Comparison of ENCODE assay signal across 23 mouse cellular contexts in the genomic region with DNA sequence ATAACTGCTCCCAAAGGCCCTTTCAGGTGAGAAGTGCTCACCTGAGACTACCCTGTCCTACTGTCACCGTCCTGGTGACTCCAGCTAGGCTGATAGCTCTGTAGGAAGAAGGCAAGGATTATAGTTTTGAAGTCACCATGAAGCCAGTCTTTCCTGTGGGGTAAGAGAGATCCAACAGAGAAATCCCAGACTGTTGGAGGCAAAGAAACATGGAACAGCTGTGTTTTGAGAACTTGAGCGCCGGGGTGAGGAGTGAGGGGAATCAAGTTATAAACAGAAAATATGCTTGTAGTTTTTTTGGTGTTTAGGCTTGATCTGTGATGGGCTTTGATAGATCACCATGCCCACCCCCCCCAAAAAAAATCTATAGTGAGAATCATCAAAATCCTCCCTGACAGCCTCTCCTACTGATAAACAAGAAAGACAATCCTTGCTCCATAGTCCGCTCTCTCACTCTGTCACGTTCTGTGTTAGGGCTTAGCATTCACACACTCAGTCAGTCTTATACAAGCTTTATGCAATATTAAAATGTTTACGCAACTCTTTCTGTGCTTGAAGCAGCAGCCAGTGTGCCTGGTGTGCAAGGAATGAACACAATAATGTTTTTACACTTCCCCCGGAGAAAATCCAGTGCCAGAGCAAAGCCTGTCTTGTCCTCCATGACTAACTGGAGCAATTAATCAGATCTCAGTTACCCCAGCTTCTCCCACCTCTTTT.
DNase-seq lines count a peak whose midpoint lies in the region; ATAC-seq and TF ChIP-seq lines count a peak whose summit lies in the region.
"Had no signal": no experiment of that assay in that cellular context is flagged by ENCODE, and none has a peak within 500 bp of the region (broad histone marks: within the 10 kb centered on the region; RNA-seq: fewer than 3 reads in every experiment).

No protein-coding gene starts in this region.

- TF ChIP-seq CTCF in stomach, postnatal 0 days (IDR thresholded peaks at IDR 0.05; ENCODE audit: low read depth): no peak

- H3K36me3 ChIP-seq in lung, embryonic 16.5 days (ENCODE audit: control insufficient read depth, insufficient read depth, low read length): no peaks in the 10 kb centered on the region
- H3K36me3 ChIP-seq in stomach, embryonic 14.5 days (ENCODE audit: control insufficient read depth, insufficient read depth, low read length): no peaks in the 10 kb centered on the region
- no peaks in the 10 kb centered on the region for H3K36me3 ChIP-seq in stomach, postnatal 0 days (ENCODE audit: control insufficient read depth, insufficient read depth, low read length)
- H3K36me3 ChIP-seq: embryonic facial prominence, embryonic 10.5 days; embryonic facial prominence, embryonic 13.5 days; forebrain, embryonic 12.5 days; forebrain, embryonic 15.5 days; hindbrain, embryonic 13.5 days had no signal

- no peak for TF ChIP-seq EP300 in stomach, postnatal 0 days (optimal IDR thresholded peaks at IDR 0.05)

- H3K4me3 ChIP-seq in lung, embryonic 16.5 days (ENCODE audit: low read length): no peak overlapping the region
- no peak overlapping the region for H3K4me3 ChIP-seq in stomach, embryonic 14.5 days (ENCODE audit: low read depth, low read length)
- no peak overlapping the region for H3K4me3 ChIP-seq in stomach, postnatal 0 days (ENCODE audit: low read depth, low read length)
- H3K4me3 ChIP-seq: embryonic facial prominence, embryonic 10.5 days; embryonic facial prominence, embryonic 13.5 days; erythroblast, embryonic 14.5 days; forebrain, embryonic 12.5 days; forebrain, embryonic 15.5 days; hindbrain, embryonic 13.5 days had no signal

- H3K27me3 ChIP-seq in lung, embryonic 16.5 days (ENCODE audit: control insufficient read depth, insufficient read depth, low read depth, low read length): no peaks in the 10 kb centered on the region
- H3K27me3 ChIP-seq in stomach, embryonic 14.5 days (ENCODE audit: control insufficient read depth, insufficient read depth, low read length): no peaks in the 10 kb centered on the region
- no peaks in the 10 kb centered on the region for H3K27me3 ChIP-seq in stomach, postnatal 0 days (ENCODE audit: control insufficient read depth, insufficient read depth, low read length)
- H3K27me3 ChIP-seq: embryonic facial prominence, embryonic 13.5 days; forebrain, embryonic 12.5 days; forebrain, embryonic 15.5 days; hindbrain, embryonic 13.5 days had no signal

- H3K27ac ChIP-seq in lung, embryonic 16.5 days (ENCODE audit: low read length): peak overlapping the region; percentile 51
- peak overlapping the region; percentile 58; the same call in 1 of the 2 replicates for H3K27ac ChIP-seq in stomach, embryonic 14.5 days (ENCODE audit: low read length)
- H3K27ac ChIP-seq in stomach, postnatal 0 days (replicated peaks): no peak overlapping the region
- H3K27ac ChIP-seq: embryonic facial prominence, embryonic 10.5 days; embryonic facial prominence, embryonic 13.5 days; forebrain, embryonic 12.5 days; forebrain, embryonic 15.5 days; hindbrain, embryonic 13.5 days had no signal

- ATAC-seq in lung, embryonic 16.5 days (ENCODE audit: low read depth): peak; percentile 85
- ATAC-seq in stomach, embryonic 14.5 days (ENCODE audit: insufficient number of reproducible peaks, insufficient read depth, low FRiP score, low read depth): no peak
- no peak for ATAC-seq in stomach, postnatal 0 days (ENCODE audit: low FRiP score, low TSS enrichment)
- ATAC-seq: activated CD4-positive, CD25-positive, alpha-beta regulatory T cell, adult 4 months; forebrain, embryonic 15.5 days; hindbrain, embryonic 16.5 days had no signal

- no peak overlapping the region for H3K9ac ChIP-seq in lung, embryonic 16.5 days (ENCODE audit: low read length)
- H3K9ac ChIP-seq in stomach, embryonic 14.5 days (replicated peaks; ENCODE audit: low read depth, low read length): no peak overlapping the region
- no peak overlapping the region for H3K9ac ChIP-seq in stomach, postnatal 0 days (ENCODE audit: low read length)
- H3K9ac ChIP-seq: embryonic facial prominence, embryonic 13.5 days; forebrain, embryonic 12.5 days; forebrain, embryonic 15.5 days; hindbrain, embryonic 13.5 days had no signal

- H3K4me2 ChIP-seq in lung, embryonic 16.5 days (ENCODE audit: low read depth, low read length): no peak overlapping the region
- no peak overlapping the region for H3K4me2 ChIP-seq in stomach, embryonic 14.5 days (replicated peaks; ENCODE audit: low read depth, low read length)
- no peak overlapping the region for H3K4me2 ChIP-seq in stomach, postnatal 0 days (replicated peaks; ENCODE audit: low read depth)
- H3K4me2 ChIP-seq: embryonic facial prominence, embryonic 13.5 days; forebrain, embryonic 12.5 days; forebrain, embryonic 15.5 days; heart, embryonic 11.5 days; hindbrain, embryonic 13.5 days had no signal

- H3K9me3 ChIP-seq in lung, embryonic 16.5 days (ENCODE audit: control insufficient read depth, low read length): no peaks in the 10 kb centered on the region
- H3K9me3 ChIP-seq in stomach, embryonic 14.5 days (ENCODE audit: control insufficient read depth, low read depth, low read length): no peaks in the 10 kb centered on the region
- no peaks in the 10 kb centered on the region for H3K9me3 ChIP-seq in stomach, postnatal 0 days (ENCODE audit: control insufficient read depth, low read length)
- H3K9me3 ChIP-seq: embryonic facial prominence, embryonic 10.5 days; embryonic facial prominence, embryonic 13.5 days; forebrain, embryonic 12.5 days; forebrain, embryonic 15.5 days; hindbrain, embryonic 13.5 days had no signal

- H3K4me1 ChIP-seq in lung, embryonic 16.5 days (replicated peaks; ENCODE audit: control insufficient read depth, insufficient read depth, low read length): 0 out of 2 replicates have a peak, but pooled peaks cover 2% of the 10 kb centered on the region
- H3K4me1 ChIP-seq in stomach, embryonic 14.5 days (ENCODE audit: control insufficient read depth, insufficient read depth, low read length): no peaks in the 10 kb centered on the region
- H3K4me1 ChIP-seq in stomach, postnatal 0 days (replicated peaks; ENCODE audit: control insufficient read depth, insufficient read depth): no peaks in the 10 kb centered on the region
- H3K4me1 ChIP-seq: embryonic facial prominence, embryonic 10.5 days; embryonic facial prominence, embryonic 13.5 days had no signal

- WGBS in lung, embryonic 16.5 days: 50% methylated on average over 7 of the region's 7 CpGs
- WGBS in stomach, embryonic 14.5 days: 56% methylated on average over 7 of the region's 7 CpGs
- 46% methylated on average over 7 of the region's 7 CpGs for WGBS in stomach, postnatal 0 days

- DNase-seq in heart, adult 11 months: peak; percentile 19
- DNase-seq in heart, adult 18-20 months: no peak
- DNase-seq in lung, adult 18-20 months: no peak
- DNase-seq in stomach, postnatal 0 days (ENCODE audit: low spot score): no peak
- DNase-seq: adrenal gland, adult 8-10 months; adrenal gland, postnatal 25 days; cerebellum, adult 11-12 months; cerebellum, adult 8-10 months; cerebellum, postnatal 10 days; cerebellum, postnatal 36 days; embryo, embryonic 11 days; gastrocnemius, postnatal 25 days had no signal
